Mouse (Mus musculus): ENCODE measurements around the gene Dnajc16. TPM values are rescaled to one million over a fixed set of nuclear protein-coding genes. Genes with fewer than 3 reads are reported as not detected.

The Dnajc16 gene
- polyA plus RNA-seq, 1 experiment from 2014 or later, result 5.2 TPM

- under 1% methylated on average over 76 of the region's 105 CpGs for WGBS
These were observed 67.7 kb downstream of the Dnajc16 start, which contains the start of gene Ddi2 for GRCm38 (mm10) chr4:141722731-141723672. TSS of gene Ddi2 (minus strand) at chr4:141723419.

DNA sequence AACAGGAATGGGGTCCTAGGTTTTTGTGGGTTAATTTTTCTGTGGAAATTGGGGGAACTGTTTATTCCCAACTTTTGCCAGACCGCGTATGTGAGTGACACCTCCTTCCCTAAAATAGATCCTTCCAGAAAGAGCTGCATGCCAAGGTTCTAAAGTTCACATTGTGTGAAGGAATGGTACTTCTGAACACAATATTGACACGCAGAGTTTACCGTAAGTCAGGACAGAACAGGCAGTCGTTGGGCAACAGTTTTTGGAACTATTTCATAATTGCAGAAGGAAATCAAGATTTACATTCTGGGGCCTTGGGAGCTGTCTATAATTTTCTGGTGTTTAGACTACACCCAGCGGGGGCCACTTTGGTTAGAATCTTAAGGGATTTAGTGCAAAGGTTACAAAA lies 68.8 kb downstream of the Dnajc16 start:
- Histone ChIP-seq H3K27me3 (ENCODE audit: control insufficient read depth, insufficient read depth, low read length) (no peaks in the 10 kb centered on the region), H3K9ac (ENCODE audit: low read depth, low read length) (peak overlapping the region; percentile 97; the same call in 1 of the 2 replicates), H3K9me3 (ENCODE audit: control insufficient read depth, low read length) (no peaks in the 10 kb centered on the region), H3K4me3 (ENCODE audit: low read length) (peak overlapping the region; percentile 66), H3K4me1 (ENCODE audit: control insufficient read depth, insufficient read depth, low read length) (peaks cover 20% of the 10 kb centered on the region), H3K27ac (ENCODE audit: low read depth, low read length) (no peak overlapping the region), H3K36me3 (ENCODE audit: control insufficient read depth, insufficient read depth, low read length) (peaks cover 7% of the 10 kb centered on the region; the same call in 1 of the 2 replicates), H3K4me2 (replicated peaks; ENCODE audit: low read depth, low read length) (peak overlapping the region; percentile 86)
- ATAC-seq (ENCODE audit: low FRiP score, low TSS enrichment), result no peak
- WGBS, result 63% methylated on average over 6 of the region's 6 CpGs

More at GRCm38 (mm10) chr4:141722731-141723672, 67.7 kb downstream of the Dnajc16 start, which contains the start of gene Ddi2:
- Histone ChIP-seq H3K9ac (ENCODE audit: low read depth, low read length) (peak within 1 kb of the TSS; percentile 97), H3K36me3 (ENCODE audit: control insufficient read depth, insufficient read depth, low read length) (peaks cover 7% of the 10 kb centered on the region; the same call in 1 of the 2 replicates), H3K4me3 (ENCODE audit: low read length) (peak within 1 kb of the TSS; percentile 66), H3K9me3 (ENCODE audit: control insufficient read depth, low read length) (no peaks in the 10 kb centered on the region), H3K4me2 (replicated peaks; ENCODE audit: low read depth, low read length) (peak within 1 kb of the TSS; percentile 86), H3K4me1 (ENCODE audit: control insufficient read depth, insufficient read depth, low read length) (peaks cover 20% of the 10 kb centered on the region), H3K27me3 (ENCODE audit: control insufficient read depth, insufficient read depth, low read length) (no peaks in the 10 kb centered on the region), H3K27ac (ENCODE audit: low read depth, low read length) (peak within 1 kb of the TSS; percentile 93)
- ATAC-seq (ENCODE audit: low FRiP score, low TSS enrichment), result peak; percentile 85

DNA sequence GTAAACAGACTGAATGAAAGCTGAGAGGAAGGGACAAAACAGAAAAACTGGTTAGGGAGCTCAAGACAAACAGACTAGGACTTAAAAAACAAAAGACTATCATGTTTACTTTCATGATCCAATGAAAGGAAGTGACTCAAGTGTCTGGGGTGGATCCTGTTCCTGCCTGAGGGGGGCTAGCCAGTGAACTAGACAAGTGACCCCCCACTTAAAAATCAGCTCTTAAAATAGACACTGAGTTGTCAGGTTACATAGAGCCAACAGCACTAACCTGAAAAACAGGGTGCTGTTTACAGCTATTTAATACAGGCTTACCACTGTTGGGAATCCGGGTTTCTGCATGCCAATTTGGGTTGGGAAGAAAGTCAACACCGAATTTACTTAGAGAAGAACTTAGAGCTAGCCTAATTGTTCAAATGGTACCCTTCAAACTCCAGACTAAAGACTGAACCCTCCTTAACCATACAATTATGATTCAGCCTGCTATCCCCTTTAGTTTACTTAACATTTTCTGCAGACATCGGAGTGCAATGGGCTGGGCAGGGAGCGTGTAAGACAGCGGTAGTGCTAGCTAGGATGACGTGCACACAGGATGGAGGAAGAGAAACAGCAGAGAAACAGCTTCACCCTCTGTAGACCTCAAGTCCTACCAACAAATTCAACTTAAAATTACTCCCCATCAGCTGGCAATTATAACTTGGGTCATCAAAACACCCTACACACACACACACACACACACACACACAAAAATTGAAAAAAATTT lies 69.8 kb downstream of the Dnajc16 start:
- Histone ChIP-seq H3K4me1 (ENCODE audit: control insufficient read depth, insufficient read depth, low read length) (peaks cover 20% of the 10 kb centered on the region), H3K9me3 (ENCODE audit: control insufficient read depth, low read length) (no peaks in the 10 kb centered on the region), H3K4me3 (ENCODE audit: low read length) (no peak overlapping the region), H3K9ac (ENCODE audit: low read depth, low read length) (no peak overlapping the region), H3K36me3 (ENCODE audit: control insufficient read depth, insufficient read depth, low read length) (peaks cover 7% of the 10 kb centered on the region; the same call in 1 of the 2 replicates), H3K27me3 (ENCODE audit: control insufficient read depth, insufficient read depth, low read length) (no peaks in the 10 kb centered on the region), H3K4me2 (replicated peaks; ENCODE audit: low read depth, low read length) (peak overlapping the region; percentile 86; the same call in 1 of the 2 replicates), H3K27ac (ENCODE audit: low read depth, low read length) (no peak overlapping the region)
- 66% methylated on average over 6 of the region's 6 CpGs for WGBS
- ATAC-seq (ENCODE audit: low FRiP score, low TSS enrichment), result no peak

DNA sequence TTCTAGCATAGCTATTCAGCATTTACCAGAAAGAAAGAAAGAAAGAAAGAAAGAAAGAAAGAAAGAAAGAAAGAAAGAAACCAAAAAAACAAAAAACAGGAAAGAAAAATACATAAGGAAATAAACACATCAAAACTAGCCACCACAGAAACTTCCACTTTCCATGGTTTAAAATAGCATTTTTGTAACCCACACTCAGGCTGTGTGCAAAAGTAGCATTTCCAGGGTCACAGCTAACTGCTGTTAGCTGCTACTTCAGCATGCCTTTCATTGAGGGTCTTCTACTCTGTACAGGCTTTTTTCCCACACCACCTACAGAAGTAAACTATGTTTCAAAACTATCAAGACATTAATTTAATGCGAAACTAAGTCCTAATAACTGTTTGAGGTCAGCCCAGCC lies 71.4 kb downstream of the Dnajc16 start:
- WGBS, result 85% methylated on average over 1 of the region's 1 CpGs
- no peaks in the 10 kb centered on the region for H3K27me3 ChIP-seq (ENCODE audit: control insufficient read depth, insufficient read depth, low read length)
- H3K4me1 ChIP-seq (ENCODE audit: control insufficient read depth, insufficient read depth, low read length), result peaks cover 34% of the 10 kb centered on the region
- no peak overlapping the region for H3K4me3 ChIP-seq (ENCODE audit: low read length)
- no peak overlapping the region for H3K27ac ChIP-seq (ENCODE audit: low read depth, low read length)
- no peak overlapping the region for H3K4me2 ChIP-seq (replicated peaks; ENCODE audit: low read depth, low read length)
- no peaks in the 10 kb centered on the region for H3K9me3 ChIP-seq (ENCODE audit: control insufficient read depth, low read length)
- no peak for ATAC-seq (ENCODE audit: low FRiP score, low TSS enrichment)
- H3K9ac ChIP-seq (ENCODE audit: low read depth, low read length), result no peak overlapping the region
- peaks cover 7% of the 10 kb centered on the region; the same call in 1 of the 2 replicates for H3K36me3 ChIP-seq (ENCODE audit: control insufficient read depth, insufficient read depth, low read length)

- no peak overlapping the region for H3K4me2 ChIP-seq (replicated peaks; ENCODE audit: low read depth, low read length)
- no peak overlapping the region for H3K27ac ChIP-seq (ENCODE audit: low read depth, low read length)
- ATAC-seq (ENCODE audit: low FRiP score, low TSS enrichment), result no peak
- no peak overlapping the region for H3K4me3 ChIP-seq (ENCODE audit: low read length)
- H3K27me3 ChIP-seq (ENCODE audit: control insufficient read depth, insufficient read depth, low read length), result no peaks in the 10 kb centered on the region
- H3K9me3 ChIP-seq (ENCODE audit: control insufficient read depth, low read length), result no peaks in the 10 kb centered on the region
- WGBS, result 86% methylated on average over 4 of the region's 4 CpGs
- no peak overlapping the region for H3K9ac ChIP-seq (ENCODE audit: low read depth, low read length)
- H3K36me3 ChIP-seq (ENCODE audit: control insufficient read depth, insufficient read depth, low read length), result peaks cover 15% of the 10 kb centered on the region
- H3K4me1 ChIP-seq (ENCODE audit: control insufficient read depth, insufficient read depth, low read length), result peaks cover 39% of the 10 kb centered on the region
These were observed 73.1 kb downstream of the Dnajc16 start for GRCm38 (mm10) chr4:141717633-141718032.

GRCm38 (mm10) chr4:141715027-141715426 lies 75.7 kb downstream of the Dnajc16 start:
- ATAC-seq (ENCODE audit: low FRiP score, low TSS enrichment), result peak; percentile 82
- WGBS, result 18% methylated on average over 2 of the region's 2 CpGs
- Histone ChIP-seq H3K4me2 (replicated peaks; ENCODE audit: low read depth, low read length) (no peak overlapping the region), H3K27me3 (ENCODE audit: control insufficient read depth, insufficient read depth, low read length) (no peaks in the 10 kb centered on the region), H3K27ac (ENCODE audit: low read depth, low read length) (peak overlapping the region; percentile 61; the same call in 1 of the 2 replicates), H3K4me3 (ENCODE audit: low read length) (no peak overlapping the region), H3K9me3 (ENCODE audit: control insufficient read depth, low read length) (no peaks in the 10 kb centered on the region), H3K36me3 (ENCODE audit: control insufficient read depth, insufficient read depth, low read length) (peaks cover 32% of the 10 kb centered on the region), H3K4me1 (ENCODE audit: control insufficient read depth, insufficient read depth, low read length) (peaks cover 26% of the 10 kb centered on the region), H3K9ac (ENCODE audit: low read depth, low read length) (peak overlapping the region; percentile 8; the same call in 1 of the 2 replicates)

DNA sequence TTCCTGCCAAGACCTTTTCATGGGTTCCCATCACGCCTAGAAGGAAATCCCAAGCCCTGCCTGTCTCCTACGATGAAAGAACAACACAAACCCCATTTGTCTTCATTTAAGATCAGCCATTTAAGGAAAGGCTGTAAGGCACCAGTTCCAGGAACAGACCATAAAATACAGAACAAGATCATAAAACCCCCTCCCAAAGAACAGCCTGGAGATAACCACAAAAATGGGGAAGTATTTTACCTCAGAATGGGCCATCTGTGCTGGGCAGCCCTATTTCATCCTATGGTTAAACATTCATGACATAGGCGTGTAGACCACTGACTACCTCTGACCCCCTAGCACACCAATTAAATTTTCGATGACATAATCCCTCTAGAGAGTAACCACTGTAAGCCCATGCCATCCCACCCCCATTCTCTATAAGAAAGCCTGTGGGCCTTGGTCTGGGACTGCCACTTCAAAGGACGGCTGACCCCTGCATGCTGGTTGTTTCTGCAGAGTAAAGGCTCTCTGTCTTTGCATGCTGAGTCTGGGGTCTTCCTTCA lies 77.1 kb downstream of the Dnajc16 start:
- peaks cover 21% of the 10 kb centered on the region for H3K4me1 ChIP-seq (ENCODE audit: control insufficient read depth, insufficient read depth, low read length)
- H3K4me2 ChIP-seq (replicated peaks; ENCODE audit: low read depth, low read length), result no peak overlapping the region
- H3K9me3 ChIP-seq (ENCODE audit: control insufficient read depth, low read length), result no peaks in the 10 kb centered on the region
- no peak overlapping the region for H3K9ac ChIP-seq (ENCODE audit: low read depth, low read length)
- WGBS, result 53% methylated on average over 5 of the region's 5 CpGs
- H3K27me3 ChIP-seq (ENCODE audit: control insufficient read depth, insufficient read depth, low read length), result no peaks in the 10 kb centered on the region
- H3K27ac ChIP-seq (ENCODE audit: low read depth, low read length), result no peak overlapping the region
- H3K4me3 ChIP-seq (ENCODE audit: low read length), result no peak overlapping the region
- H3K36me3 ChIP-seq (ENCODE audit: control insufficient read depth, insufficient read depth, low read length), result peaks cover 43% of the 10 kb centered on the region
- ATAC-seq (ENCODE audit: low FRiP score, low TSS enrichment), result no peak

- peaks cover 21% of the 10 kb centered on the region for H3K4me1 ChIP-seq (ENCODE audit: control insufficient read depth, insufficient read depth, low read length)
- peaks cover 67% of the 10 kb centered on the region for H3K36me3 ChIP-seq (ENCODE audit: control insufficient read depth, insufficient read depth, low read length)
- H3K4me2 ChIP-seq (replicated peaks; ENCODE audit: low read depth, low read length), result no peak overlapping the region
- no peaks in the 10 kb centered on the region for H3K27me3 ChIP-seq (ENCODE audit: control insufficient read depth, insufficient read depth, low read length)
- 100% methylated on average over 1 of the region's 1 CpGs for WGBS
- no peak for ATAC-seq (ENCODE audit: low FRiP score, low TSS enrichment)
- H3K9me3 ChIP-seq (ENCODE audit: control insufficient read depth, low read length), result no peaks in the 10 kb centered on the region
- no peak overlapping the region for H3K4me3 ChIP-seq (ENCODE audit: low read length)
- no peak overlapping the region for H3K27ac ChIP-seq (ENCODE audit: low read depth, low read length)
- no peak overlapping the region for H3K9ac ChIP-seq (ENCODE audit: low read depth, low read length)
These were observed 79.5 kb downstream of the Dnajc16 start for GRCm38 (mm10) chr4:141711250-141711649.
